Mouse (Mus musculus) bone marrow, adult 2 months (tissue): ENCODE measurements at regions not wholly inside any gene's neighbourhood (a gene's known extent, or its start where the extent isn't known, plus 50 kb on each side); places are given as distances from the start of the nearest gene placed in this dataset.

Experiments
- CTCF ChIP-seq: fragments of 200-500 bp; IDR thresholded peaks from 2 replicates; pipeline ENCODE4 v1.5.1; 2011; ENCODE audit warnings: low read length, control low read depth; ENCODE audit not compliant: control insufficient read depth, insufficient read depth
- POLR2A ChIP-seq: fragments of 200-500 bp; IDR thresholded peaks from 2 replicates; pipeline ENCODE4 v1.6.1; 2011; ENCODE audit warnings: low read depth, mild to moderate bottlenecking, control low read depth, low read length, borderline replicate concordance; ENCODE audit not compliant: control insufficient read depth

DNA sequence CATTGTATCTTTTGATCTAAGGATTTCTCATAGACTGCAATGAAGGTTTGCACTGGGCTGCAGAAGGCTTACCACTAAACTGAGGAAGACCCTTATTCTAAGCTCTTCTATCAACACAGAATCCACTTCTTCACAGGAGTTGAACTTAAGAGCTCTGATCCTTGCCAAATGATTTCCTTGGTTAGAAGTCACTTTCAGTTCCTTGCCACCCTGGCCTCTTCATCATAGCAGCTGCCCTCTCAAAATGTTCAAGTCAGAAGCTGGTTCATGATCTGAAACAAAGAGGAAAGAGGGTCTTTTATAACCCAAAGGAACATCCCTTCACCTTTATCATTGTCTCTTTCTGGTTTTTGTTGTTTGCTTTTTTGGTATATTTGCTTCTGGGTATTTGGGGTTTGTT, 131.6 kb downstream of the Basp1 start:
- TF ChIP-seq CTCF (no peak), POLR2A (no peak)
